Mouse (Mus musculus) mouse trophoblast stem cell (cell line): ENCODE data around the gene Hacd3.

Source experiments
- in situ Hi-C, 2 experiments: fragments of 300-500 bp; cut with MseI, MboI; formaldehyde crosslinking; loops; 2 replicates in 1 of 2; 3 replicates in 1 of 2; pipeline ENCODE4 v1.15.1; 2025

The Hacd3 gene

GRCm38 (mm10) chr9:64952055-64952454, 69.4 kb downstream of the Hacd3 start:
- in situ Hi-C loops, result no loop called here

DNA sequence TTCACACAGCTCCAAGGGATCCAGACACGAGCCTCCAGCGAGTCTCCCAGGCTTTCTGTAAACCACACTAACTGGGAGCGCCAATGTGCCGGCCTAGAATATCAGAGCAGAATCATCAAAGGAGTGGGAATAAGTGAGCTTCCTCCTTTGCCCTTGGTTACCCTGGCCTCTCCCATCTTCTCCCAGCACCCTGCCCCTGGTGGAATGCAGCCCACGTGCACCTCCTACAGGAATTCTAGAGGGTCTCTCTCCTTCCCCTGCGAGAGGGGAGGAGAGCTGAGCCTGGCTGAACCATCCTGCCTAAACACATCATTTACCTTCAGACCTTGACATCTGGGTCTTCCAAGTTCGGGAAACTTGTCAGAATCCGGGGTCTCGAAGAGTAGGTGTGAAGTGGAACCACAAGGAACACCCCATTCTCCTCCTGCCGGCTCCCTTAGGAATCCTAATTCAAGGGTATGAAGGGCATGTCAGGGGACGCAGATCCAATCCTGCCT, 70.3 kb downstream of the Hacd3 start, which contains the start of gene Slc24a1:
Slc24a1 (minus strand) TSS at position 447 of the 497 bp plus-strand sequence.
- in situ Hi-C loops, result no loop called here

DNA sequence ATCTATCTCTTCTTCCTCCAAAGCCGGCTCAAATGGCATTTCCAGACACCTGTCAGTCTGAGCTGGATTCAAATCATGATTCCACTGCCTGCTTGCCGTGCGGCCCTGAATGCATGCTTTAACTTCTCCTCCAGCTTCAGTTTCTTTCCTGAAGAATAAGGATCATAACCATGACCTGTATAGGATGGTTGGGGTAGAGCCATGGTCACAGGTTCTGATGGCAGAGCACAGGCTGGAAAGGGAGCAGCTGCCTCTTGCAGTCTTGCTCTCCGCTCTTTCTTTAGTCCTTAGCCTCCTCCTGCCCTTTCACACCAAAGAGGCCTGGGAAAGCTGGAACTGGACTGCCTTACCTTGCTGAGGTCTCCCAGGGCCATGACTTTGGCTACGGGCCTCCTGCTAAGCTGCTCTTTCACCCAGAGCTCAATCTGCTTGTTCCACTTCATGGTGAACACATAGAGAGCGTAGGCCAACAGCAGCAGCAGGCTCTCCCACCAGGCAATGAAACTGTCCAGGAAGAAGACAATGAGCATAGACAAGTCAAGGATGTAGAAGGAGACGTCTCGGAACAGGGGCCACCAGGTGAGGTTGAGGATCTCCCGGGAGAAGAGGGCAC, 73.9 kb downstream of the Hacd3 start:
- in situ Hi-C loops, result no loop called here

- in situ Hi-C loops, result no loop called here
These were observed 77.5 kb downstream of the Hacd3 start for GRCm38 (mm10) chr9:64943997-64944396.

DNA sequence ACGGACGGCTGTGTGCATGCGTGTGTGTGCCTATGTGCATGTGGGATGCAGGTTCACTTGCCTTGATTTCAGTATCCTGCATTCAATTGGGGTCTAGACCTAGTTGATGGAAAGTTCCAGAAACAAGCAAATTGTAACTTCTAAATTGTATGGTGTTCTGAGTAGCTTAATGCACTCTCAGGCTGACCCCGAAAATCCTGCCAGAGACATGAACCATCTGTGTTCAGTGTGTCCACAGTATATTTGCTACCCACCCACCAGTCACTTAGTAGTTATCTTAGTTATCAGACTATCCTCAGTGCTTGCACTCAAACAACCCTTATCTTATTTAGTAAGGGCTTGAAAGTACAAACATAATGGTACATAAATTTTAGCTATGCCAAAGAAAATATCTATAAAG, 79.8 kb downstream of the Hacd3 start:
- in situ Hi-C loops, result no loop called here

DNA sequence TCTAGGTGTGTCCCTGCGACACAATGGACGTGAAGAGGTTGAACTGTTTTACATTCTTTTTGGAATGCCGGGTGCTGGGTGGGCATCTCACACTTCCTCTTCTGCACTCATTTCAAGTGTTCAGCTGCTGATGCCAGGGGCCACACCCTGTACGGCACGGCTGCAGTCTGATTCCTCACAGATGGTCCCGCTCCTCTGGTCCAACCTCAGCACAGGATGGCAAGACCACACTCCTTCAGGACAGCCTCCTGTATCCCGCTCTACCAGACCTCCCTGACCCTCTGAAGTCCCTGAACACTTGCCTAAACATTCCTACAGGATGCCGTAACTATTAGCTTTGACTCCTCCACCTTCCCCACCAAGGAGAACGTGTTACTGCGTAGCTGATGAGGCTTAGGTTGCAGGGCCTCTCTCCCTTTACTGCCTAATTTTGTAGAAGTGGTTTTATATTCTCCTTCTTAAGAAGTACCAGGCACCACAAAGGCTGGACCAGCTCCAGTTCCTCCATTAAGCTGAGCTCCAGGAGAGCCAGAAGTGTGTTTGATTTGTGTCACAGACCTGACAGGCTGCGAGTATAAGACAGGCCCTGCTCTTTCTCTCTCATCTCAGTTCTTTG, 80.7 kb downstream of the Hacd3 start:
- in situ Hi-C loops, result no loop called here

- in situ Hi-C loops, result no loop called here
These were observed 81.7 kb downstream of the Hacd3 start for GRCm38 (mm10) chr9:64939790-64940189.

DNA sequence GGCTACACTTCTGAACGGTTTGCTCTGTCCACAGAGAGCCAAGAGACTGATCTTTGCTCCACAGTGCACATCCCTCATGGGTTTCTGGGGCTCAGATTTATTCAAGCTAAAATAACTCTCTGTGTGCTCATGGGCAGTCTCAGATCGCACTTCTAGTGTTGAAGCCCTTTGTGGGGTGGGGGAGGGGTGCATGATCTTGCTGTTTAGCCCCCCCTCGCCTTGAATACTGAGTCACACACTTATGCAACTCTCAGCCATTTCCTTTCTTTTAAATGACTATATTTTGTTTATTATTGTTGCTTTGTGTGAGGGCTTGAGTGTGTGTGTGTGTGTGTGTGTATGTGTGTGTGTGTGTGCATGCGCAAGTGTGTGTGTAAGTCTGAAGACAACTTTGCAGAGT, 82.2 kb downstream of the Hacd3 start:
- in situ Hi-C loops, result no loop called here

GRCm38 (mm10) chr9:64938535-64938934, 83.0 kb downstream of the Hacd3 start:
- in situ Hi-C loops, result no loop called here

DNA sequence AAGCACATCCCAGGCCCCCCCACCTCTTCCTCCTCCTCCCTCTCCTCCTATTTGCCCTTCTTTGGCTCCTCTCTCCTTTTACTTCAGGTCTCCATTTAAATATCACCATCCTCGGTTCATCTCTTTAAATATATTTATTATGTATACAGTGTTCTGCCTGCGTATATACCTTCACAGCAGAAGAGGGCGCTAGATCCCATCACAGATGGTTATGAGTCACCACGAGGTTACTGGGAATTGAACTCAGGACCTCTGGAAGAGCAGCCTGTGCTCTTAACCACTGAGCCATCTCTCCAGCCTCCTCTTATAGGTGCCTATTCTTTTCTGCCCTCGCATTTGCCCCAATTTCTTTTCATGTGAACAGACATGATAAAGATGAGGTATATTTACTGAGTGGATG, 84.0 kb downstream of the Hacd3 start:
- in situ Hi-C loops, result no loop called here
